Mouse (Mus musculus) liver, embryonic 11.5 days (tissue): ENCODE measurements around the gene Cfd. TPM values are rescaled to one million over a fixed set of nuclear protein-coding genes. Genes with fewer than 3 reads are reported as not detected.
A peak's percentile ranks its signal among the peaks of the same experiment; 100 is the strongest.

Source experiments
- ATAC-seq: fragments of 200-750 bp; cut with Nextera tagmentation; replicated peaks from 2 replicates; pipeline ENCODE4 v1.8.0; 2017; ENCODE audit warnings: moderate number of reproducible peaks, mild to moderate bottlenecking, moderate TSS enrichment, moderate library complexity; ENCODE audit not compliant: low FRiP score
- DNase-seq: peaks from one replicate; pipeline ENCODE4 v3.0.0-alpha.2; 2017; ENCODE audit warnings: low spot score
- H3K27ac ChIP-seq: fragments of 300-500 bp; sonication (generic); 2 replicates; pipeline ENCODE4 v1.5.1; 2014; ENCODE audit warnings: mild to moderate bottlenecking, low read depth, low read length, control low read depth
- H3K27me3 ChIP-seq: fragments of 300-500 bp; sonication (generic); replicated peaks from 2 replicates; pipeline ENCODE4 v1.6.1; 2014; ENCODE audit warnings: low read length, mixed read lengths; ENCODE audit not compliant: control insufficient read depth, insufficient read depth
- H3K36me3 ChIP-seq: fragments of 300-500 bp; sonication (generic); 2 replicates; pipeline ENCODE4 v1.6.1; 2014; ENCODE audit warnings: mild to moderate bottlenecking, low read length, moderate library complexity, mixed read lengths; ENCODE audit not compliant: control insufficient read depth, insufficient read depth
- H3K4me1 ChIP-seq: fragments of 300-500 bp; sonication (generic); replicated peaks from 2 replicates; pipeline ENCODE4 v1.6.1; 2014; ENCODE audit warnings: low read length, mixed read lengths; ENCODE audit not compliant: control insufficient read depth, insufficient read depth
- H3K4me2 ChIP-seq: fragments of 300-500 bp; sonication (generic); 2 replicates; pipeline ENCODE4 v1.6.1; 2014; ENCODE audit warnings: mild to moderate bottlenecking, control low read depth, moderate library complexity
- H3K4me3 ChIP-seq: fragments of 300-500 bp; sonication (generic); 2 replicates; pipeline ENCODE4 v1.5.1; 2014; ENCODE audit warnings: low read depth, low read length, control low read depth
- H3K9ac ChIP-seq: fragments of 300-500 bp; sonication (generic); 2 replicates; pipeline ENCODE4 v1.6.1; 2014; ENCODE audit warnings: low read depth, low read length, control low read depth
- H3K9me3 ChIP-seq: fragments of 300-500 bp; sonication (generic); 2 replicates; pipeline ENCODE4 v1.6.1; 2016; ENCODE audit warnings: low read length, inconsistent platforms, mixed read lengths; ENCODE audit not compliant: control insufficient read depth
- WGBS: fragments of 180-500 bp; shearing (Covaris S2); extraction: QIAGEN DNeasy Blood & Tissue Kit; methylation state at CpG from one replicate; pipeline ENCODE4 v1.1.7; 2014; 5-methylcytosine and 5-hydroxymethylcytosine counted together
- polyA plus RNA-seq: library from polyadenylated mRNA; unstranded; fragments of >200 nt; fragmentation: Nextera tagmentation; extraction: Ambion mirVana; gene quantifications from 2 replicates; pipeline ENCODE4 v1.2.1, GENCODE M21; 2014

Cfd gene
- polyA plus RNA-seq: not detected in 2 replicates

- WGBS: 51% methylated on average over 5 of the region's 5 CpGs
- no peak within 1 kb of the TSS for H3K9ac ChIP-seq
- no peak within 1 kb of the TSS for H3K4me2 ChIP-seq
These were observed at the start of gene Cfd for GRCm38 (mm10) chr10:79890670-79891069. TSS of gene Cfd (plus strand) at chr10:79890853.

GRCm38 (mm10) chr10:79842322-79842721 is 48.3 kb upstream of the Cfd start:
- ATAC-seq: no peak
- WGBS: 73% methylated on average over 3 of the region's 3 CpGs
- Histone ChIP-seq H3K4me2 (no peak overlapping the region), H3K36me3 (no peaks in the 10 kb centered on the region), H3K4me1 (no peaks in the 10 kb centered on the region), H3K27me3 (no peaks in the 10 kb centered on the region), H3K27ac (no peak overlapping the region), H3K9me3 (no peaks in the 10 kb centered on the region), H3K9ac (no peak overlapping the region), H3K4me3 (no peak overlapping the region)
- DNase-seq: no peak

More at GRCm38 (mm10) chr10:79890670-79891069, at the start of gene Cfd:
- no peak for DNase-seq
- Histone ChIP-seq H3K27me3 (no peaks in the 10 kb centered on the region), H3K4me1 (no peaks in the 10 kb centered on the region), H3K27ac (no peak within 1 kb of the TSS), H3K36me3 (0 out of 2 replicates have a peak, but pooled peaks cover 3% of the 10 kb centered on the region), H3K4me3 (no peak within 1 kb of the TSS), H3K9me3 (no peaks in the 10 kb centered on the region)
- ATAC-seq: no peak

GRCm38 (mm10) chr10:79843476-79843875 is 47.2 kb upstream of the Cfd start:
- no peak overlapping the region for H3K4me3 ChIP-seq
- 90% methylated on average over 6 of the region's 6 CpGs for WGBS

GRCm38 (mm10) chr10:79846553-79846952 is 44.1 kb upstream of the Cfd start:
- H3K4me1 ChIP-seq: peaks cover 13% of the 10 kb centered on the region
- H3K4me3 ChIP-seq: no peak overlapping the region
- no peak for DNase-seq
- 56% methylated on average over 5 of the region's 5 CpGs for WGBS
- H3K36me3 ChIP-seq: no peaks in the 10 kb centered on the region
- no peak overlapping the region for H3K27ac ChIP-seq
- no peaks in the 10 kb centered on the region for H3K27me3 ChIP-seq
- no peak overlapping the region for H3K4me2 ChIP-seq
- no peak for ATAC-seq
- H3K9me3 ChIP-seq: no peaks in the 10 kb centered on the region
- H3K9ac ChIP-seq: no peak overlapping the region

More at GRCm38 (mm10) chr10:79843476-79843875, 47.2 kb upstream of the Cfd start:
- no peaks in the 10 kb centered on the region for H3K9me3 ChIP-seq
- H3K9ac ChIP-seq: no peak overlapping the region
- no peaks in the 10 kb centered on the region for H3K27me3 ChIP-seq
- ATAC-seq (no peak), DNase-seq (no peak)
- H3K27ac ChIP-seq: no peak overlapping the region
- no peaks in the 10 kb centered on the region for H3K4me1 ChIP-seq
- no peak overlapping the region for H3K4me2 ChIP-seq
- H3K36me3 ChIP-seq: no peaks in the 10 kb centered on the region

- no peak overlapping the region for H3K9ac ChIP-seq
- no peak overlapping the region for H3K4me2 ChIP-seq
- WGBS: 63% methylated on average over 8 of the region's 8 CpGs
- ATAC-seq (no peak), DNase-seq (no peak)
- no peaks in the 10 kb centered on the region for H3K27me3 ChIP-seq
- H3K36me3 ChIP-seq: no peaks in the 10 kb centered on the region
- no peak overlapping the region for H3K27ac ChIP-seq
- H3K4me1 ChIP-seq: peaks cover 32% of the 10 kb centered on the region
- no peaks in the 10 kb centered on the region for H3K9me3 ChIP-seq
- H3K4me3 ChIP-seq: no peak overlapping the region
These were observed 40.6 kb upstream of the Cfd start for GRCm38 (mm10) chr10:79849941-79850628.

GRCm38 (mm10) chr10:79851653-79852052 is 39.0 kb upstream of the Cfd start:
- Histone ChIP-seq H3K36me3 (peaks cover 10% of the 10 kb centered on the region), H3K27ac (peak overlapping the region; percentile 100), H3K4me1 (peaks cover 37% of the 10 kb centered on the region), H3K4me3 (peak overlapping the region; percentile 19; the same call in 1 of the 2 replicates), H3K9ac (peak overlapping the region; percentile 93; the same call in 1 of the 2 replicates), H3K4me2 (peak overlapping the region; percentile 98), H3K9me3 (no peaks in the 10 kb centered on the region), H3K27me3 (no peaks in the 10 kb centered on the region)
- ATAC-seq (no peak), DNase-seq (no peak)
- 68% methylated on average over 3 of the region's 3 CpGs for WGBS

GRCm38 (mm10) chr10:79852107-79852789 is 38.4 kb upstream of the Cfd start:
- no peak for DNase-seq
- peak overlapping the region; percentile 99 for H3K4me3 ChIP-seq
- 52% methylated on average over 9 of the region's 9 CpGs for WGBS

GRCm38 (mm10) chr10:79852827-79853226 is 37.8 kb upstream of the Cfd start:
- DNase-seq: no peak
- Histone ChIP-seq H3K9ac (peak overlapping the region; percentile 93), H3K27me3 (no peaks in the 10 kb centered on the region), H3K4me1 (peaks cover 49% of the 10 kb centered on the region), H3K4me3 (peak overlapping the region; percentile 99), H3K4me2 (peak overlapping the region; percentile 98), H3K36me3 (peaks cover 20% of the 10 kb centered on the region), H3K9me3 (no peaks in the 10 kb centered on the region), H3K27ac (peak overlapping the region; percentile 100)
- no peak for ATAC-seq
- 28% methylated on average over 8 of the region's 8 CpGs for WGBS

More at GRCm38 (mm10) chr10:79852107-79852789, 38.4 kb upstream of the Cfd start:
- H3K4me1 ChIP-seq: peaks cover 43% of the 10 kb centered on the region
- H3K9ac ChIP-seq: peak overlapping the region; percentile 93
- peak overlapping the region; percentile 98 for H3K4me2 ChIP-seq
- no peak for ATAC-seq
- H3K27ac ChIP-seq: peak overlapping the region; percentile 100
- H3K9me3 ChIP-seq: no peaks in the 10 kb centered on the region
- peaks cover 16% of the 10 kb centered on the region for H3K36me3 ChIP-seq
- H3K27me3 ChIP-seq: no peaks in the 10 kb centered on the region
